Mouse (Mus musculus): ENCODE data around the gene Plb1.
A peak's percentile ranks its signal among the peaks of the same experiment; 100 is the strongest.

Gene Plb1

DNA sequence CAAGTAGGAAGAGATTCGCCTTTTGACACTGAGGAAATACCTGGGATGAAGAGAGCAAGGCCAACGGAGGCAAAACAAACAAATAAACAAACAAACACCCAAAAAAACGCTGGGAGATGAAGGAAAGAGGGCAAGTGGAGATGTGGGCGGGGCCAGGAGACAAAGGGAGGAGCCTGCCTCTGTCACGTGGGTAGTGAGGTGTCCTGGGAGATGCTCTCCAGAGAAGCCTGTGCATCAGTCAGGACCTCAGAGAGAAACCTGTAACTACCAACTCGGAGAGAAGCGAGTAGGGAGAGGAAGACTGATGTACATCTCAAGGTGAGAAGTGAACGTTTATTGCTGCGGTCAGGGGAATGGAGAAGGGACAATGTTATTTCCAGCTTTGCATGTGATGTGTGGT lies at the start of gene Plb1:
TSS of gene Plb1 (plus strand) at position 235 of the 400 bp plus-strand sequence.
- no peak for DNase-seq (ENCODE audit: low spot score in 2 of 2)

DNA sequence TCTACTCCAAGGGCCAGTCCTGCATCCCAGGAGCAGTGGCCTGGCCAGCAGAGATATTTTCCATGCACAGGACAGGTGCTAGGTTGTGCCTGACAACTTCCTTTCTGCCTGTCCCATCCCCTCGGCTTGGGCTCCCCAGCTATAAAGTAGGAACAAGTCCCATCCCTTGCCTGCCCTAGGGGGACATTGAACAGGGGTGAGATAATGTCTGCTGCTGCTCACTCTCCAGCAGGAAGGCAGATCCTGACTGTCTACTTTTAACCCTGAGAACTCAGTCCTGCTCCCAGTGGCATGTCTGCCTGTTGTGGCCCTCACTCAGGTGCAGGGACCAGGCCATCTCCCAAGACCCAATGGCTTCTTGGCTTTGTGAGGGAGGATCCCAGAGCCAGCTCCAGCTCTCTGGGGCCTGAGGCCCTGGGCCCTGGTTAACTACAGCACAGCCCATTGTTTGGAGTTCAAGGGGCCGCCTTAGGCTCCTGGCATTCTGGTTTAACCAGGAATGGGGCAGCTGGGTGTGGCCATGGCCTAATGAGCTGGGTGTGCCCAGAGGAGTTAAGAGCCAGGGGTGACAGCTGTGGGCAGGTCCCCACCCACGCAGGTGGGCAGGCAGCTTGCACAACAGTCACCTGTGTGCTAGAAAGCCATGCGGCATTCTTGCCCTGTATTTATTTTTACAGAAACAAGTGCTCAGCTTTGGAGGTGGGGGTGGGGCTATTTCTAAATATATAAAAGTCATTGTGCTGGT lies 49.5 kb upstream of the Plb1 start:
- no peak for DNase-seq (ENCODE audit: low spot score in 2 of 2)

- DNase-seq (ENCODE audit: low spot score in 2 of 2): no peak
Observed at GRCm38 (mm10) chr5:32187717-32188116, 44.8 kb upstream of the Plb1 start.

GRCm38 (mm10) chr5:32191259-32191658 lies 41.2 kb upstream of the Plb1 start:
- DNase-seq (ENCODE audit: low spot score in 2 of 2): no peak

- no peak for DNase-seq (ENCODE audit: low spot score in 2 of 2)
Observed at GRCm38 (mm10) chr5:32192016-32192845, 40.3 kb upstream of the Plb1 start.

DNA sequence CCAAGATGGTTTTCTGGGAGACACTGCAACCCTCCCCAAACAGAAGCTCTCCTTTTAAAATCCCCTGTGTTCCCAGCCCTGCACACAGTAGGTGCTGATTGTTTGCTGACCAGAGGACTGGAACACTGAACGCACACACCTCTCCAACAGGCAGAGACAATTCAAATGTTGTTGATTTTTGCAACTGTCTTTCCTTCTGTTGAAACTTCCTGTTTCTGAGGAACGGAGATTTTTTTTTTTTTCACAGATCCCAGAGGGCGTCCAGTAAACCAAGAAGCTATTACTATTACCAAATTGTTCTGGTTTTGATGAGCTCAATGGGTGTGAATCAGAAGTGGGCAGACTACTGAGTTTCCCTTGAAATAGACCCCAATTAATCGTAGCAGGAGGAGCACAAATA lies 38.3 kb upstream of the Plb1 start:
- DNase-seq (ENCODE audit: low spot score in 2 of 2): no peak

GRCm38 (mm10) chr5:32195857-32196609 lies 36.5 kb upstream of the Plb1 start:
- DNase-seq (ENCODE audit: low spot score in 2 of 2): no peak

GRCm38 (mm10) chr5:32197698-32198097 lies 34.8 kb upstream of the Plb1 start:
- peak; percentile 82 to 94 for DNase-seq (ENCODE audit: low spot score in 2 of 2)

- no peak for DNase-seq (ENCODE audit: low spot score in 2 of 2)
Observed at GRCm38 (mm10) chr5:32199136-32199535, 33.4 kb upstream of the Plb1 start.

- DNase-seq (ENCODE audit: low spot score in 2 of 2): no peak
Observed at GRCm38 (mm10) chr5:32199594-32199993, 32.9 kb upstream of the Plb1 start.

DNA sequence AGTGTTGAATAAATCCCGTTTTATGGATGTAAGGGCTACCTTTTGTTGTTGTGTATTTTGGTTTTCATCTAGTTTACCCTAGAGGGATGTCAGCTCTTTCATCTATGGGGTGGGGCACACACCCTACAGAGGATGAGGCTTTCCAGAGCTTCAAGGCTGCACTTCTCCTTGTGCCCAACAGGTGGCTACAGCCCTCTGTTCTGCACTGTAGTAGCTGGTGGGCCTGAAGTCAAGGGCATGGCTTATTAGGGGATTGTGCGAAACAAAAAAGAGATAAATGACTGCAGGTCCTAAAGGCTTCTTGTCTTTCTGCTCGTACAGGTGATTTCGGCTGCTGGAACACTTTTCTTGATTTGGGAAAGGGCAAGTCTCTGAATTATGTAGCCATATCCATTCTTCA lies 27.9 kb upstream of the Plb1 start:
- DNase-seq (ENCODE audit: low spot score in 2 of 2): no peak

DNA sequence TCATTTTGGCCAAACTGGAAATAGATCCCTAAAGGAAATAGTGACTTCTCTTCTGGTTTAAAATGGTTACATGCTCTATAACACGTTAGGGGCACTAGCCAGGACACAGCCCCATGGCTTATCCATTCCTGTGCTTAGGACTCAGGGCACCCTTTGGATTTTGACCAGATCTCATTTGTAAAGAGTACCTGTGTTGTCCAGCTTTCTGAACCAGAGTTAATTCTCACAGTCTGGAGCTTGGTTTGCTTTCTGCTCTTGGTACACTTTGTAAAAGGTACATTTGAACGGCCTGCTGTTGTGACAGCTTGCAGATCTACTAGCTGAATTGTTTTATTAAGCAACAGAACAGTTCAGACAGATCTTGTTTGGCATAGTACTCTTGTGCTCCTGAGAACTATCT lies 25.8 kb upstream of the Plb1 start:
- DNase-seq (ENCODE audit: low spot score in 2 of 2): no peak

GRCm38 (mm10) chr5:32208460-32208859 lies 24.0 kb upstream of the Plb1 start:
- no peak for DNase-seq (ENCODE audit: low spot score in 2 of 2)

GRCm38 (mm10) chr5:32211011-32211410 lies 21.5 kb upstream of the Plb1 start:
- DNase-seq (ENCODE audit: low spot score in 2 of 2): no peak

DNA sequence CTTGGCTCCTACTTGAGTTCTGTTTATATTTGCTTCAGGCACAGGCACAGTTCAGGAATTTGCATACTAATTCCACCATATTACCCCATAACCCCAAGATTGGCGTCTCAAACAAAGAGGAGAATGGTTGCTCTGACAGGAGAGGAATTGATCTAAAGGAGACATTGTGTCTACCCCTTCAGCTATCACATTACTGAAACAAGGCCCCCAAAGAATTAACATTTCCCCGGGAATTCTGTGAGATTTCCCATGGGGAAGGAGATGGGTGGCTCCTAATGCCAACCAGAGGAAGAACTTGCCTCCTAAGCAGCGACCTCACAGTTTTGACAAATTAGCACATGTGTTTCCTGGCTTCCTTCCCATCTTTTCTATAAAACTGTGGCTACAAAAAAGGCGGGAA lies 18.8 kb upstream of the Plb1 start:
- no peak for DNase-seq (ENCODE audit: low spot score in 2 of 2)

GRCm38 (mm10) chr5:32215510-32215909 lies 17.0 kb upstream of the Plb1 start:
- DNase-seq (ENCODE audit: low spot score in 2 of 2): peak; percentile 48 to 82

DNA sequence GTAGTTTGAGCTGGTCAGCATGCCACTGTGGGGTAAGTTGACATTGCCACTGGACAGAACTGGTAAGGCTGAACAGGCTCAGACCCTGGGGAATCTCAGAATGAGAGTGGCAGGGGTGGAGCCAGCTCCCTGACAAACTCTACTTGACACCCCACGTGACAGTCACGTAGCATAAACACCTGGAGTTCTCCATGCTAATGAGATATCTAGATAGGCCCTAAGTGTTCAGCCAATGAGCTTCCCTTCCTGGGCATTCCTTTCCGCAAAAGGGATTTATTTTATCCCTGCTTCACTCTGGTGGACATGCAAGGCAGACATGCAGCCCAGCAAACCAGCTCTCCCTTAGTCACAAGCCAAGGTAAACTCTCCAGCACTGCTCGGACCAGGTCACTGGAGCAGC lies 16.0 kb upstream of the Plb1 start:
- no peak for DNase-seq (ENCODE audit: low spot score in 2 of 2)

DNA sequence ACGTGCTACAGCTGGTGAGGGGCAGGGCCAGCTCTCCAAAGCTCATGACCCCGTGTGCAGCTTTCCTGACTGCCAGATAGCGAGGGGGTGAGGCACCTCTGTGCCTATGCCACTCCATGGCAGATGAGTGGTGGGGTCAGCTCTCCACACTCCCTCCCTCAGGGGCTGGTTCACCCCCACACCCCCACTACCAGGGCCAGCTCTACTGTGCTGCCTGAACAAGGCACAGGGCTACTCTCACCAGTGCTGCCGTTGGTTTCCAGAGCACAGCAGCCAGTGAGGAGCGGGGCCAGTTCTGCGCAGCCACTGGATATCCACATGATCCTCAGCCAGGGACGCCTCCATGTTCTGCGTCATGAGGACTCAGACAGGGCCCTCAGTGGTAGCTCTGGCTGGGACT lies 15.0 kb upstream of the Plb1 start:
- no peak for DNase-seq (ENCODE audit: low spot score in 2 of 2)

DNA sequence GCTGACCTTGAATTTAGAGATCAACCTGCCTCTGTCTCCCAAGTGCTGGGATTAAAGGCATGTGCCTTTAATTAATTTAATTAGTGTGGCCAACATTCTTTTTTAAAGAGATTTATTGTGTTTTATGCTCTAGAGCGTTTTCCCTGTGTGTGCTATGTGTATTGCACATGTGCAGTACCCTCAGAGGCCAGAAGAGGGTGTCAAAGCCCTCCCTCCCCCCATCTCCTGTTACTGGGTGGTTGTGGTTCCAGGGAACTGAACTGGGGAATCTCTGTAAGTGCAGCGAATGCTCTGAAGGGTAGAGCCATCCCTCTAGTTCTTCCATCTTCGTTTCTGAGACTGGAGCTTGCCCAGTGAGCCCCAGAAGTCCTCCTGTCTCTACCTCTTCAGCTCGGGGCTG lies 2.1 kb upstream of the Plb1 start:
- DNase-seq (ENCODE audit: low spot score in 2 of 2): peak; percentile 25 to 72

DNA sequence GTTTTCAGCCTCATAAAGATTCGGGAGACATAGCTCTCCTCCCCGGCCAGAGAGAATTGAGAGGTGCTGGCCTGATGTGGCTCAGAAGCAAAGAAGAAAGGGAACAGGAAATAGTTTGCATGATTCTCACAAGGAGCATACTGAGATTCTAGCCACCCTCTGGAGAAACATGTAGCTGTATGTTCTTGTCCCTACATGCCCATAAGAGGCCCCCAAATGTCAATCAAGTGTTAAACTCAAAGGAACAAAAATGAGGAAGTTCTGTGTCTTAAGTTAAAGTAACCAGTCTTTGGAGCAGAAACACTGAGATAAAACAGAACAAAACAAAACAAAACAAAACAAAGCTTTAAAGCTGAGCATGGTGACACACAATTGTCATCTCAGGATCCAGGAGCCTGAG lies 6.8 kb downstream of the Plb1 start:
- DNase-seq (ENCODE audit: low spot score in 2 of 2): no peak

- DNase-seq (ENCODE audit: low spot score in 2 of 2): no peak
Observed at GRCm38 (mm10) chr5:32240741-32241140, 8.2 kb downstream of the Plb1 start.

DNA sequence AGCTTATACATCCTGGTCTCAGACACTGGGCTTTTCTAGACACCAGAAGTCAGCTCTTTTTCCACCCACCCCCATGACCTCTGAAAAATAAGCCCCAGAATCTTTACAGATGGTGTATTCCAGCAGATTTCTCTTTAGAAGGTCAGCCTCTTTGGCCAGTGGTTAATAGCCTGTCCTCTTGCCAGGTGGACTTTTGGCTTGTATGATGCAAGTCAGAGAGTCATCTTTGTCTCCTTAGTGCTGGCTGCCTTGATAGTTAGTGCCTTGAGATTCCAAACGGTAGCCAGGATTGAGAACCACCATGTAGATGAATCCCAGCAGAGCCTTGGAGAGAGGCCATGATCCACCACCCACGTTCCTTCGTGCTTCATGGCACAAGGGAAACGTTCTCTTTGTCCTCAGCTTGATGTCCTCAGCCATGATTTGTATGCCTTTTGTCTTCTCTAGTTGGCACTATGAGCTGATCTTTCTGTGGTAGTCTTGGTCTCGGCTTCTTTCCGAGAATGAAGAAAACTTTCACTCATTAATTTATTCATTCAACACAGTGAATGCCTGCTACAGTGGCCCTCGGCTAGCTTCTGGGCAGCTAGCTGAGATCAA lies 10.9 kb downstream of the Plb1 start:
- DNase-seq (ENCODE audit: low spot score in 2 of 2): no peak
